Mouse (Mus musculus): ENCODE measurements around the gene Letm1. TPM values are rescaled to one million over a fixed set of nuclear protein-coding genes. Genes with fewer than 3 reads are reported as not detected.

Gene Letm1
- polyA plus RNA-seq, 1 experiment from 2014 or later, result 45.7 TPM

DNA sequence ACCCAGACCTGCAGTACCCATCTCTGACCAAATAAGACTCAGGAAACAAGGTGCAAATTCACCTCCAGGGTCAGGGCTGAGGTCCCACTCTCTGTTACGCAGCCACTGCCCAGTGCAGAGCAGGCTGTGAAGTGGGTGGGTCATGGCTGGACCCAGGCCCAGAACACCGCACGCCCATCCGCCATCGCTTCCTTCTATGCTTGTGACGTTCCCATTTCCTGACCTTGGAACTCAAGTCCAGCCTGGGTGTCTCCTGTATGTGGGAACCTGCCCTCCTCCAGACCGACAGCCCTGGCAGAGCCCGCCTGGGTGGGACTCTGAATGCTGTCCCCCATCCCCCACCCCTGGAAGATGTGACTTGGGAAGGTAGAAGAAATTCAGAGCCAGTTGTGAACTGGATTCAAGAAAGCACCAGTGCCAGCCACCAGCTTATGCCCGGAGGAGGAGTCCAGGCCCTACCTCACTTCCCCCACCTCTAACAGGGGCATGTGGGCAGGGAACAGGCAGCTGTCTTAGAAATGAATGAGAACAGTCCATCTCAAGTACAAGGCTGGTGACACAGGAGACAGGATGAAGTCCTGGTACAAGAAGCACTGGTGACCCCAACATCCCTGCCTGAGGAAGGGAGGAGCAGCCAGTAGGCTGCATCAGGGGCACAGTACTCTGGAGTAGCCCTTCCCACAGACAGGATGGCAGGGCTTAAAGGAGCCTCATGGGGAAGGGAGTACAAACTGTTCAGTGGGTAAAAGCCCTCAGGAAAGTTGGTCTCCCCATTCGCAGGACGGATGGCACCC lies 92.6 kb downstream of the Letm1 start:
- Histone ChIP-seq H3K27me3 (peaks cover 12% of the 10 kb centered on the region), H3K4me3 (replicated peaks) (no peak overlapping the region), H3K9ac (no peak overlapping the region), H3K4me1 (peaks cover 50% of the 10 kb centered on the region), H3K4me2 (no peak overlapping the region), H3K27ac (no peak overlapping the region), H3K9me3 (replicated peaks) (no peaks in the 10 kb centered on the region), H3K36me3 (no peaks in the 10 kb centered on the region)
- no peak for ATAC-seq (replicated peaks; ENCODE audit: low FRiP score)
- WGBS, result 68% methylated on average over 11 of the region's 11 CpGs

Other genes starting within 250 kb of the Letm1 start
- gene Fam53a, start 153.2 kb downstream of the Letm1 start, polyA plus RNA-seq (2015; fragmentation: Nextera tagmentation; extraction: Ambion mirVana), result 54.5 and 60.4 TPM in 2 replicates
- 0.36 and 0.79 TPM in 2 replicates for gene Gm9903, start 152.9 kb downstream of the Letm1 start, polyA plus RNA-seq (2015; fragmentation: Nextera tagmentation; extraction: Ambion mirVana)
- gene Slbp, start 130.2 kb downstream of the Letm1 start, polyA plus RNA-seq (2015; fragmentation: Nextera tagmentation; extraction: Ambion mirVana), result 238 and 247 TPM in 2 replicates
- 192 and 195 TPM in 2 replicates for gene Tacc3, start 124.7 kb downstream of the Letm1 start, polyA plus RNA-seq (2015; fragmentation: Nextera tagmentation; extraction: Ambion mirVana)
- gene Tmem129, start 124.4 kb downstream of the Letm1 start, polyA plus RNA-seq (2015; fragmentation: Nextera tagmentation; extraction: Ambion mirVana), result 37.4 and 37.5 TPM in 2 replicates
- gene Fgfr3, start 61.1 kb downstream of the Letm1 start, polyA plus RNA-seq (2015; fragmentation: Nextera tagmentation; extraction: Ambion mirVana), result 16.2 and 17.4 TPM in 2 replicates
- gene Nsd2, start 37.9 kb upstream of the Letm1 start, polyA plus RNA-seq (2015; fragmentation: Nextera tagmentation; extraction: Ambion mirVana), result 45.2 and 45.4 TPM in 2 replicates
- gene Nelfa, start 153.6 kb upstream of the Letm1 start, polyA plus RNA-seq (2015; fragmentation: Nextera tagmentation; extraction: Ambion mirVana), result 62.3 and 64.1 TPM in 2 replicates
- gene Gm1673, start 200.6 kb upstream of the Letm1 start, polyA plus RNA-seq (2015; fragmentation: Nextera tagmentation; extraction: Ambion mirVana), result 105 TPM in 2 replicates
- gene Nat8l, start 213.2 kb upstream of the Letm1 start, polyA plus RNA-seq (2015; fragmentation: Nextera tagmentation; extraction: Ambion mirVana), result 0.28 and 0.39 TPM in 2 replicates

Measured in kidney, embryonic 15.5 days (tissue).